Mouse (Mus musculus): Measurements from ENCODE around the gene Ap1g2.

The Ap1g2 gene

DNA sequence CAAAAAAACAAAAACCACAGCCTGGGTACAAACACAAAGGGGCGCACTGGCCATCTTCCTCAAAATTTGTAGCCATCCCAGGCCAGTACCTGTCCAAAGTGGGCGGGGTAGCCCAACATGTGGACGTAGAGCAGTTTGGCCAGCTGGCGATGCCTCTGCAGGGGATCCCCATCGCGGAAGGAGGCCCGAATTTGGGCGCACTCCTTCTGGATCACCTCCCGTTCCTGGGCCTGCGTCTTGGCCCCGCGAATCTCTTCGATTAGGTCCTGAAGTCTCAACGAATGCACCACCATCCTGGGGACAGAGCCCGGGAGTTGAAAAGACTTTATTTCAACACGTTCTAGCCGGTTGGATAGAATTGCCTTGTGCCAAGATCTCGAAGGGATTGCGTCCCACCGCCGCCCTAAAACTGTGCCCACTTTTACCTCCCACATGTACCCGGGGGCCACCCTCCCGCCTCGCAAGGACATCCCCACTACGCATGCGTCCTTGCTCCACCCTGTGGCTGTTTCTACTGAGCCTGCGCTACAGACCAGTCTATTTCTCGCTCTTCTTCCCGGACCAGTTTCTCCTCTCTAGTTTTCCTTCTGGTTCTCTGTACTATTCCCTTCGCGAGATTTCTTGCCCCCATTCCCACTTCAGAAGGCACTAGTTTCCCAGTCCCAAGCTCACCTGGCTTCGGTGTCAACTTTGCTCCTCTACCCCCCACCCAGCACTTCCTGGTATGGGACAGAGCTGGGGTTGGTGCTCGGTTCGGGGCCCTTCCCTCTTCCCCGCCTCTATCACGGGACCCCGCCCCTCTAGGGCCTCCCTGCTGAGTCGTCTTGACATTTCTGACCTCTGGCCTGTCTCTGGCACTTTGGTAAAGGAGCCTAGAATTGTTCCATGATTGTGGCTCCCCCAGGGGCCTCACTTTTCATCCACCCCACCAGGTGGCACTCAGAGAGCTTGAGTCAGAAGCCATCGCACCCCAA, at the start of gene Ap1g2:
TSS of gene Ap1g2 (minus strand) at position 758 of the 974 bp plus-strand sequence.
- no peak for DNase-seq (ENCODE audit: low read depth, low spot score)

DNA sequence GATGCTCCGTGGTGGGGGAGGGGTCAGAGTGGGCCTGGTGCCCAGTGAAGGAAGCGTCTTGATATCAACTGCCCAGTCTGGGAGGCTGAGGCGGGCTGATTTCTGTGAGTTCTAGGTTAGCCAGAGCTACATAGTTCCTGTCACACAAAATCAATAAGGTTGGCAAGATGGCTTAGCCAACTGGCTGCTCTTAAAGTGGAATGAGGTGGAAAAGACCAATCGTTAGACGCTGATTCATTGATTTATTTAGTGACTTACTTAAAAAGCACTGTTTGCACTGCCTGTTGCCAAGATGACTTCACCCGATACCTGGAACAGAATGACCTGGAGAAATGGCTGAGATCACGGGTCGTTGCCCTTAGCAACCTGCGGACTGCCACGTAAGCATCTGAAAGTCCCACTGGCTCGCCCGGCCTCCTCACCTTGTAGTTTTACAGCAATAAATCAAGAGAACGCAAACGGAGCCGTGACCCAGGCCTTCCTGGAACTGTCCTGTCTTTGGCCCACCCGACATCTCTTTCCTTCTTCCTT, 46.6 kb upstream of the Ap1g2 start:
- DNase-seq (ENCODE audit: low read depth, low spot score): no peak

DNA sequence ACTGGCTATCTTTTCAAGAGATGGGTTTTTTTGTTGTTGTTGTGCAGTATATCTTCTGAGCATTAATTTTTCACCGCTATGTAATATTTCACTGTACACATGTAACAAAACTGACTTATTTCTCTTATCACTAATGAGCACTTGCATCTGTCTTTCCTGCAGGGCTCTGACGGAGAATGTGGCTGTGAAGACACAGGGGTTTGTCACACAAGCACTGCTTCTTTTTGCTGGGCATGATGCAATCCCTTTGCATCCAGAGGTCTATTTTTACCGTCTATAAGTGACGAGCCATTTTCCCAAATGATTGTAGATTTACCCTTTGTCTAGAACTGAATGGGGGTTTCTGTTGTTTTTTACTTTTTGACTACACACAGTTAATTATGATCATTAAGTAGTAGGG, 45.8 kb upstream of the Ap1g2 start:
- DNase-seq (ENCODE audit: low read depth, low spot score): no peak

DNA sequence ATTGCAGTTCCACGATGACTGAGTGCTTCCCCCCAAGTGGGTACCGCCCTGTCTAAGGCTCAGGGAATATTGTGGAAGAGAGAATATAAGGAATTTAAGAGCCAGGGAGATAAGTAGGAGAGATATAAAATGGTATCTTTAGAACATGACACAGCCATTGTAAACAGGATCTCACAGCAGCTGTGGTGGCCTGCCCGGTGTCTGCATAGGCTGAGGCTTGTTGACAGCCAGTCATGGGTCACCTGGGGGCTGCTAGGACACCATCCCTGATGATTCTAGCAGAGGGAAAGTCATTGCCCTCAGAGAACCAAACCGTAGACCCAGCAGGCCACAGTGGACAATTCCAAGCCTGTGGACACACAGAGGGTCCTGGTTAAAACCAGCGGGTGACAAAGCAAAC, 44.6 kb upstream of the Ap1g2 start:
- no peak for DNase-seq (ENCODE audit: low read depth, low spot score)

DNA sequence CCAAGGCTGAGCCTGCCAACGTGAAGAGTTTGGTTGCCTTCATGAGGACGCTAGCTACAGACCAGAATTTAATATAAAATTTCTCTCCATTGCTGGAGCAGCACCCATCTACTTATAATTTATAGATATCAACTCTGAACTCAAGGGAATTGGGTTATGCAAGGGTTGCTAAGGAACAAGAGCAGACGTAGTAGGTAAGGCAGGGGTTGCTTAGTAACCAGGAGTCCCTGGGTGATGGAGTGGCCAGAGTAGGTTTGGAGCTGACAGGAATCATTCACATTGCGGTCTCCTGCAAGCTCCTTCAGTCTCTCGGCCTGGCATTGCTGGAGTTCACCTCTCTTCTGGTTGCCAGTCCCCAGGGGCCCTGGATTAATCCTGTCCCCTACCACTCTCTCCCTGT, 42.6 kb upstream of the Ap1g2 start:
- no peak for DNase-seq (ENCODE audit: low read depth, low spot score)

DNA sequence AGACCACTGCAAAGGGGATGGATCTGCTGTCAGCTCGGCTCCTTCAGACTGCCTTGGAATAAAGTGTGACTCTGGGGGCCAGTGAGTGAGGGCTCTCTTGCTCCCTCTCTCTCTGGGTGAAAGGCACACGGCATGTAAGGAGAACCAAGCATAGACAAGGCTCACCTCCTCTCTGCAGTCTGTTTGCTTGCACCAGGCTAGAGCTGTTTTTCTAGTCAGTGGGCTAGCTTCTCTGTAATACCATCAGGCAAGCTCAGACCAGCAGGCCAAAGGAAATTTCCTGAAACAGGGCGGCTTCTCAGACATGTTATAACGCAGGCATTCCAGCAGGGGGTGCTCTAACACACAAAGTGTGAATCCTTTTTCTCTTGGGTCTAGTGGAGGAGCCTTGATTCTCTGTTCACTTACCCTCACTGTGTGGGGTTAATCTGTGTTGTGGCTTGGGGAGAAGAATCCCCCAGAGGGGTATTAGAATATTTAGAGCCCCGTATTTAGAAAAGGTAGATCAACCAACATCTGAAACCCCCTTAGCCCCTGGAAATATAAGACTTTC, 42.0 kb upstream of the Ap1g2 start:
- peak; percentile 65 for DNase-seq (ENCODE audit: low read depth, low spot score)

DNA sequence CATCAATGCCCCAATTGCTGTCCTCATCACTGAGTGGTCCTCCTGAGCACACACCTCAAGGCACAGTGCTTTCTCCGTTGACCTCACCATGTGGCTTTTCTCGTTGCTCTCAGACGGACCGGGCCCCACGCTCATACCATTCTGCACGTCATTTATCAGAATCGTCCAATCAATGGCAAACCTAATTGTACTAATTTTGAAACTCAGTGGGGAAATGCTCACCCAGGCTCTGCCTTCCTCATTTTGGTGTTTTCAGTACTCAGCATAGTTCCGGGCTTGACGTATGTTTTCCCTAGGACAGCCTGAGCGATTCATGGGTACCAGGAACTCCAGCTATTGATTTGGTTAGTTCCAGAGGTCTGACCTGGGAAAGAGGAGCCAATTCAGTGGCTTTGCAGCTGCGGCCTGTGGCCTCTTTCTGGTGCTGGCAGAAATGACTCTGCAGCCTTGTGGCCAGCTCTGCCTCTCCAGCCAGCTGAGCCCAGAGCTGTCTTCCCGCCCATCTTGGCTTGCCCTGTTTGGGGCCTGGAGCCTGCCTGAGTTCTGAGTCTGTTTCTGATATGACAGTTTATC, 40.5 kb upstream of the Ap1g2 start:
- no peak for DNase-seq (ENCODE audit: low read depth, low spot score)

DNA sequence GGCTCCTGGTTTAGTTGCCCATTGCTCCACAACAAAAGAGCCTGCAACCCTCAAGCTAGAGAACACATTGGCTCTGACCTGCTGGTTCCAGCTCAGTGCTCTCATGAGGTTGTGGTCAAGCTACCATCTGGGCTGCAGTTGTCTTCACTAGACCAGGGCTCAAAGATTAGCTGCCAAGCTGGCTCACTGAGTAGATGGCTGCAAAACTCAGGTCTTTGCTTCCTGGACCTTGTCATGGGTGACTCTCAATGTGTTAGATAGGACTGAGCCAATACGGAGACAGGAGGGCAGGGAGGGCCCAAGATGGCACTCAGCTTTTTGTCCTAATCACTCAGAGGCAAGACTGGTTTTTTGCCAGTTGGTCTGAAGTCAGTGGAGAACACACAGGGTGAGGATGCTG, 39.9 kb upstream of the Ap1g2 start:
- no peak for DNase-seq (ENCODE audit: low read depth, low spot score)

DNA sequence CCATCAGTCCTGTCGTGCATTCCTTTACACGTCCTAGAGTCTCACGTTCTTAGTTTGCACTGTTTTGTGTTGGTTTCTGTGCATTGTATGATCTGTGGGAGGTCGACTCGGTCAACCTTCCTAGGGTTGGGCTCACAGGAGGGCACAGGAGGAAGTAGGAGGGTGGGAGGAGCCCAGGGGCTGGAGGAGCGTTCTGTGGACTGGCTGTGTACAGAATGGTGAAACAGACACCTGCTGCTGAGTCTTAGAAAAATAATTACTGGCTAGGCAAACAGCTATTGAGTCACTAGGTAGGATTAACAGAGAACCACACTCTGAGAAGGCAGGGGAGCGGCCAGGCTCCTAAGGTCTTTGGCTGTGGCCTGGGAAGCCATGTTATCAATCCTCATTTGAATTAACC, 32.9 kb upstream of the Ap1g2 start:
- DNase-seq (ENCODE audit: low read depth, low spot score): no peak

DNA sequence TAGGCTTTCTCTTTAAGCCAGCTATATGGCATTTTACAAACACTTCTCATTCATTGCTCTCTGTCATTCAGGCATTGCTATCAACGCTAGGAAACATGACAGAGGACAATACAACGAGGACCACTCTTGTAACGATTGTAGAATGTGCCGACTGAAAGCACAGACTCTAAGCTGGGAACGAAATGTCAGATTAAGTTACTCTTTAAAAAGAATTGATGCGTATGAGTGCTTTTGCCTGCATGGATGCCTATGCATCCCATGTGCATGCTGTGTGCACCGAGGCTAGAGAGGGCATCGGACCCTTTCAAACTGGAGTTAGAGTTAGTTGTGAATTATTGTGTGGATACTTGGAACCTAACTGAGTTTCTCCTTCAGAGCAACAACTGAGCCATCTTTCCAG, 29.3 kb upstream of the Ap1g2 start:
- no peak for DNase-seq (ENCODE audit: low read depth, low spot score)

DNA sequence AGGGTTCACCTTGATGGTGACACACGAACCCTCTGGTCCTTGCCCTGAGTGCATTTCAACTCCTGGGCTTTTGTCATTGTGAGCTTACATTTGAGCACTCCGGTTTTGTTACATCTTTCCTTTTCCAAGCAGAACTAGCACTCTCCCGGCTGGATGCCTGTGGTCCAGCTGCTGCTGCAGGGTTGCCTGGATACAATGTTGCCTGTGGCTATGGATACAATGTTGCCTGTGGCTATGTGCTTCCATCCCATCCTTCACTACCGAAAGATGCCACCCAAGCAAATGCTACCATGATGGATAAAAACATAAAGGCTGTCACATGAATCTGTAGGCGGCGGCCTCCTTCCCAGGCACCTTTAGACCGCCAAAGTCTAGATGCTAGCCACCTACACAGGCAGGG, 20.1 kb upstream of the Ap1g2 start:
- DNase-seq (ENCODE audit: low read depth, low spot score): no peak

DNA sequence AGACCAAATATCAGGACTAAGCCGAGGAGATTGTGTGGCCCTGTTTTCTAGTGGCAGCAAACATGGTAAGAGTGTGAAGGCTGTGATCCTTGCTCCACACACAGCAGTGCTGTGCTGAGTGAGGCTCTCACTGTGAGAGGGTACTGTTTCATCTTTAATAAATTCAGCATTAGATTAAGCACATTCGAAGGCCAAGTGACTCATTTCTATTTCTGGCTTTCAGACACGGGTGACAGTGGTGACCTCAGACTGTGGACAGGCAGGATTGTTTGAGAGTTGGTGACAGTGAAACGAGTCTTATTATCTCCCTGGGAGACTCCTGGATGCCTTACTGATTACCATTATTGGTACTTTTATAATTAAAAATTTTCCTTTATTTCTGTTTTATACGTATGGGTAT, 19.3 kb upstream of the Ap1g2 start:
- no peak for DNase-seq (ENCODE audit: low read depth, low spot score)

DNA sequence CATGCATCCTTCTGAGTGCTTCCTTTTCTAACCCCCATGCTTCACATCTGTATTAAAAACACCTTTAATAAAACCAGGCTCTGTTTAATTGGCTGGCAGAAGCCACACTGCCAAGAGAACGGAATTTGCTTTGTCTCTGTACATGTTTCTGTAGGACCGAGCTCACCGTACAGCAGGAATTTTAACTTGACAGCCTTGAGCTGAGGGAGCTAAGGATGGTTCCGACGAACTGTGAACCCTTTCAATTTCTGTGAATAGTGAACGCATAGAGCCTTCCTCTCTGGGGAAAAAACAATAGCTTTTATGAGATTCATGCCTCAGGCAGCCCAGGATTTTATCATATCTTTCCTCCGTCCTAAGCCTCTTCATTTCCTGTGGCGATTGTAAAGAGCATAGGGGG, 16.0 kb upstream of the Ap1g2 start:
- no peak for DNase-seq (ENCODE audit: low read depth, low spot score)

DNA sequence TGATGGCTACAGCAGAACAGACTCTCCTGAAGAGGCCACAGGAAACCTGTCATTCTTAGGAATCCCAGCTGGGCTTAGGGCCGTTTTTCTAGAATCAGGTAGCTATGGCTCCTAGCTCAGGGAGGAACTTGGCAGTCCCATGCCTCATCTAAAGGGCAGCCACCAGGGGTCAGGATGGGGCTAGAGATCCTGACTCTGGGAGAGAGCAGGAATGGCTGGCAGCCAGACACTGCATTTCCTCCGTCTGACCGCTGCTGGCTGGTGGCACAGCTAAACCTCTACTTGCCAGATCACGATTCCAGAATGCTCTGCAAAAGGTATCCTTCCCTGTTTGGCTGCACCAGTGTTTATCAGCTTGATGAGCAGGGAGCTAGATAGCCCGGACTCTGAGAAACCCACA, 15.6 kb upstream of the Ap1g2 start:
- peak; percentile 72 for DNase-seq (ENCODE audit: low read depth, low spot score)

DNA sequence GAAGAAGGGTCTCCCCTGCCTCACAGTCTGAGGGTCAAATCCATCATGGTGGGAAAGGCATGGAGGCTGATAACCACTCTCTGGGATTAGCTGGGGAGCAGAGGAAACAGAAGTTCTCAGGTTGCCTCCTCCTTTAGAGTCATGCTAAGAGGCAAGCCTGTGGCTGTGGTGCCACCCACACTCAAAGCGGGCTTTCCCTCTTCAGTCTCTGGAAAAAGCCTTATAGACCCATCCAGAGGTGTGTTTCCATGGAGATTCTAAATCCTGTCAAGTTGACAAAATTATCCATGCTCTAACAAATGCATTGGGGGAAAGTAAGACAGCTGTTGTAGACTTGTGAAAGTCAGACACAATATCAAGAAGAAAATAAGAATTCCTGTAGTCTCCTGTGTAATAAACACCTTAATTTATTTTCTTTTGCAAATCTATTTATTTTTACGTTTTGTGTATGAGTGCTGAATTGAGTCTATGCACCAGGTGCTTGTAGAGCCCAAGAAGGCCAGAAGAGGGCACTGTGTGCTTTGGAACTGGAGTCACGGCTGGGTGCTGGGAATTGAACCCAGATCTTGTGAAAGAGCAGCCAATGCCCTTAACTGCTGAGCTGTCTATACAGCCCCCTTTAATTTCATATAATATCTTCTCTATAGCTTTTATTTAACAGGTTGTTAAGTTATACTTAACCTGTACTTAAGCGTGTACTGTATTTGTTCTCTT, 13.2 kb upstream of the Ap1g2 start:
- DNase-seq (ENCODE audit: low read depth, low spot score): no peak

DNA sequence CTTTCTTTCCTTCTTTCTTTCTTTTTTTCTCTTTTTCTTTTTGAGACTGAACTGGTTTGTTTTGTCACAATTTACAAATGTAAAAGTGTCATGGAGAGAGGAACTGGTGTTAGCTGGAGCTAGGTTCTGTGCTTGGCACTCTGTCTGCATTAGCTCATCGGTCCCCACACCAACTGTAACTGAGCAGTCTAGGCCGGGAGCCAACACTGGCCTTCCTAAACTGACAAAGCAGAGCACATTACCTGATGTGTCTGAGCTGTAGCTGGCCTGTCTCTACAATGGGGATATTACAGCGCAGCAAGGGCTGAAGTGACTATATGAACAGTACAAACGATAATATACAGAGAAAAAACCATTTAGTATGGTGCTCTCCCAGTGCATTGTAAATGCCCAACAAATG, 12.5 kb upstream of the Ap1g2 start:
- no peak for DNase-seq (ENCODE audit: low read depth, low spot score)

DNA sequence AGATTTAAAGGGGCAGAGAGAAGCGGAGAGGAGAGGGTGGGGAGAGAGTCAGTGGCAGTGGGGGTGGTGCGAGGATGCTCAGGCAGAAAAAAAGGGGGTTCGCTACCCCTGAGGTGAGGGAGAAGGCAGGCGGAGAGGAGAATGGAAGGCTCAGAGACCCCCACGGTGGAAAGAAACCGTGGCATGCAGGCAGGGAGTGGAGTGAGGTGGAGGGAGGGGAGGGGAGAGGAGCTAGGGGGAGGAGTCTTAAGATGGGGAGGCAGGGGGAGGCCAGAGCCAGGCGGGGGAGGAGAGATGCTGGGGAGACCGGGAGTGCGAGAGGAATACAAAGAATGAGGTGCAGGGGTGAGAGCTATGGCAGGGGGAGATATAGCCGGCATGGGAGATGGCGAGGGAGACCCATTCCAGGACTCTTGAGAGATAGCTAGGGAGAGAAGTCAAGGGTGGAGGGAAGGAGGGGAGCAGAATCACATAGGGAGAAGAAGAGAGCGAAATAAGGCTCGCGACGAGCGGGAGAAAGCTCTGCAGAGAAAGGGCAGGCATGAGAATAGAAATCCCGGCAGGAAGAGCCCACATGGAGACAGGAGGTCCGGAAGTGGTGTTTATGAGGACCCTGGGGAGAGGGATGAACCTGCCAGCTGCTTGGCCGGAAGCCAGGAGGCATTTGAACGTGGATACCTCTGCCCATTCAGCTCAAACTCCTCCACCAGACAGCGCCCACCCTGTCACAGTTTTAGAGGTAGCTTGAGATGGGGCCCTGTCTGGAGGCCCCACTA, 10.2 kb upstream of the Ap1g2 start, which contains the start of gene Jph4:
TSS of gene Jph4 (minus strand) at position 511 of the 776 bp plus-strand sequence.
- no peak for DNase-seq (ENCODE audit: low read depth, low spot score)

DNA sequence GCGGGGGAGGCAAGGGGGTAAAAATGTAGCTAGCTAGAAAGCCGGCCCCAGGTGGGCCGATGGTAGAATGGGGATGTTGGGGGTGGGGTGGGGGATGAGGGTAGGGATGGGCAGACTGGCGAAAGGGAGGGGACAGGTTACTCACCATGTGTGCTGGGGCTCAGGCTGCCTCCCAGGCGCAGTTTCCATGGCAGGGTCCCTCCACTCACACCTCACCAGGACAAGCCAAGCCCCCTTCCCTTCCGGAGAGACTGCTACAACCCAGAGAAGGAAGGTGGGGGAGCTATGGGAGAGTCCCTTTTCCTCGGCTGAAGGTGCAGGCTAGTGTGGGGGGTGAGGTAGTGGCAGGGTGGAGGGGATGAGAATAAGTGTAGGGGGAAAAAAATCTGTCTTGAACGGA, 9.5 kb upstream of the Ap1g2 start:
- no peak for DNase-seq (ENCODE audit: low read depth, low spot score)

DNA sequence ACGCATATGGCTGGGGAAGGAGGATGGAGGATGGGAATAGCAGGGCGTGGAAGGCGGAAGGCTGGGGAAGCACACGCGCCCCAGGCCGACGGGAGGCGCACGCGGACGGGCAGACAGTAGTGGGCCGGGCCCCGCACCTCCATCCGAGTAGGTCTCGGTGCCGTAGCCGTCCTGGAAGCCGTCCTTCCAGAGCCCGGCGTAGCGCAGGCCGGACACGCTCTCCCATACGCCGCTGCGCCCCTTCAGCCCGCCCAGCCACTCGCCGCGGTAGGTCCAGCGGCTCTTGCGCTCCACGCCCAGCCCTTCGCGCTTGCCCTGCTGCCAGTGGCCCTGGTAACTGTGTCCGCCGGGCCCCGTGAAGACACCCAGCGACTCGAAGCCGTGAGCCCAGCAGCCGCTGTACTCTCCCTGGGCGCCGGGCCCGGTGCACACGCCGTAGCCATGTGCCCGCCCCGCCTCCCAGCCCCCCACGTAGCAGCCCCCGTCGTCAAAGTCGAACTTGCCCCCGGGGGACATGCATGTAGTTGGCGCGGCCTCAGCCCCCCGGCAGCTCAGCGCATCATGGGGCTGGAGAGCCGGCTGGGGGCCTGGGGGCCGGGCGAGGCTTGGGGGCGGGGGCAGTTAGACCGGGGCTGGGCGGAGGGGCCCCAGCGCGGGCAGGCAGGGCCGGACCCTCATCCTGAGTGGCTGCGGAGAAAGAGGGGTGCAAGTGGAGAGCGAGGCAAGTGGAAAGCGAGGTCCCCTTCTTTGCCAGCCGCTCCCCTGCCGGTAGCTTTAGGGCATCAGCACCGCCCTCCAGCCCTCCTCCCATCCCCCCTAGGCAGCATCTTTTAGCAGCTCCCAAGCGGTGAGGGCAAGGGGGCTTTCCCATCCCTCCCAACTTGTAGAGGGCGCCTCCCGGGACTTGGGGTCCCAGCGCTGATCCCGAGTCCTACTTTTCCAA, 8.6 kb upstream of the Ap1g2 start:
- no peak for DNase-seq (ENCODE audit: low read depth, low spot score)
